Mouse (Mus musculus): ENCODE data around the gene Fam186b. TPM values are rescaled to one million over a fixed set of nuclear protein-coding genes. Genes with fewer than 3 reads are reported as not detected.
"Not testable (repeated sequence)": the region's sequence is repeated elsewhere in the genome, so short reads cannot be mapped to it uniquely, and the experiment has no call there.

Fam186b gene
- total RNA-seq, 2 experiments from 2014 or later: not detected

DNA sequence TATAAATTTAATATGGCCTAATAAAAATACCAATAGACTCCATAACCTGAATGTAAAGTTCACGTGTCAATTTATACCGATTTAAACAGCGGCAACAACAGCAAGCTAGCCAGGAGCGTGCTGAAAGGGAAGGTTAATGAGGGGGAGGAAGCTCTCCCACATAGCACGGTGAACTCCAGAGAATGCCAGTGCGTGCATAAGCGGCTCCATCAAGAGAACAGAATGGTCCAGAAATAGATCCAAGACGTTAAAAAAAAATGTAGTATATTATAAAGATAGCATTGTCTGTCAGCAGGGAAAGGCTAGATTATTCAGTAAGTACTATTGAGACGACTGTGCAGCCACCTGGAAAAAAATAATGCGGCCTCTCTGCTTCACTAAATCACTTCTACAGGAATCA, 33.0 kb downstream of the Fam186b start:
- no peak for DNase-seq (ENCODE audit: low spot score in 2 of 2)

DNA sequence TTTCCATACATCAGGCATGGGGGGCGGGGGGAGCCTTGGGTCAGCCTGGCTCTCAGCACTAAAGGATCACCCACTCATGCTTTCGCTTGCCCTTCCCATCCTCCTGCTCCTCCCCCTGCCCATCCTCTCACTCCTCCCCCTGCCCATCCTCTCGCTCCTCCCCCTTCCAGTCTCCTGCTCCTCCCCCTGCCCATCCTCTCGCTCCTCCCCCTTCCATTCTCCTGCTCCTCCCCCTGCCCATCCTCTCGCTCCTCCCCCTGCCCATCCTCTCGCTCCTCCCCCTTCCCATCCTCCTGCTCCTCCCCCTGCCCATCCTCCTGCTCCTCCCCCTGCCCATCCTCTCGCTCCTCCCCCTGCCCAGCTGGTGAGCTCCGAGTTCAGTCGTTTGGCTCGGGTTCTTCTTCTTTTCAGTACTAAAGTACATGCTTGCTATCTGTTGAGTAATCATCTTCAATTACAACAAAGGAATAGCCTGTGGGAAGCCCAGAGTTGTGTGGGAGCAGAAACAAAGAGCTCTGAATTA, 35.9 kb downstream of the Fam186b start:
- DNase-seq (ENCODE audit: low spot score in 2 of 2): peak; percentile 50 to 71

DNA sequence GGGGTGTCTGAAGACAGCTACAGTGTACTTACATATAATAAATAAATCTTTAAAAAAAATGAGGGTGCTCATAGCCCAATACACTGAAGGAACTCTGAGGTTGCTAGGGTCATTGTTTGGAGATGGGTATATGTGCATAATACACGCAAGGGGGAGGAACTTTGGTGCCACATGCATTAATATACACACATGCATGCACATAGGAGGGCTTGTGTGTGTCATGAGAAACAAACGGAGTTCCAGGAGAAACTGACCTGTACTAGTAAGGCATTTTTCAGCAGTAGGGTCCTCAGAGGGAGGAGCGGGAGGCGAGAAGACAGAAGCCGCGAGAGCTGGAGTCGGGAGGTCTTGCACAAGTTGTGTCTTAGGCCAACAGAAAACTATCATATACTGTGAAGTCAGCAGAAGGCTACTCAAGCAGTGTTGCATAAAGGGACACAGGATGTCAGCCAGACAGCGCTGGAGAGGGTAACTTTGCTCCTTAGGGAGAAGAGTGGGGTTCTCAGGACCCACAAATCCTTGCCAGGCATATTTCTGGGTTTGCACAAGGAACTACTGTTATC, 36.4 kb downstream of the Fam186b start:
- no peak for DNase-seq (ENCODE audit: low spot score in 2 of 2)

DNA sequence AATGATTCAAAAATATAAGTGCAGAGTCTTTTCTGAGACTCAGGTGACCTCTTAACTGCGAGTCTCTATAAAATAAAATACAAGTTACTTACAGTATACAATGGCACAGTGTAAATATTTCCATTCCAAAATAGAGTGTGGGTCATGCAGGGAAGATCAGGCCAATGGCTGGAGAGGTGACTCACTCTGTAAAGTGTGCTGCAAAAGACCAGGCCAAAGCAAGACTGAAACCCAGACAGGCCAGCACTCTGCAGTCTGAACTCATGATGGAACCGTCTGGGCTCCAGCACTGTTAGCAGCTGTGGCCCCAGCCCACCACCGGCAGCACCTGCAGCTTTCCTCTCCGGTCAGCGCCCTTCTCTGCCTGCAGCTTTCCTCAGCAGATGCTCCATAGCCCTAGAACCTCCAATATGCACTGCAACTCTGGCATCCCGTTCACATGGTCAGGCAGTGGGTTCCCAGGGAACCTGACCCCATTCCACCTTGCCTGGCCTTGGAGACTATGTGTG, 40.4 kb downstream of the Fam186b start:
- DNase-seq (ENCODE audit: low spot score in 2 of 2): no peak

DNA sequence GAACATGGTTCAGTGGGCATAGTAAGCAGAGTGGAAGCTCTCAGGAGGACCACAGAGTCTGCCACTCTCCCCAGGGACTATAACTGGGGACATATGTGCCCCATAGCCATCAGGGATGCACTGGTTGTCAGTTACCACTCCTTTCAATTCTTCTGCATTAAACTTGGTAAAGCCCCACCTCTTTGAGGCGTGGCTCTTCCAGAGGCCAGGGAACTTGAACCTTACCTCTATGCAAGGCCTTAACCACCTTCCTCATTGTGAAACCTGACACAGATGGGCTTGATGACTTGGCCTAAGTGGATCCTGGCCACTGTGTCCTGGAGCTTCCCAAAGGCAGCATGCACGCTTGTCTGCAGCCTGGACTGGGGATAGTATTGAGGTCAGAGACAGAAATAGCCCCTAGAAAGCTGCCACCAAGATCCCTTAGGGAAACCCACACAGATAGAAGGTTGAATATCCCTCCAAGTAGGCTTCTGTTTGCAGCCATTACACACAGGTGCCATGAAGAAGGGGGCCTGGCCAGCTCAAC, 41.1 kb downstream of the Fam186b start:
- no peak for DNase-seq (ENCODE audit: low spot score in 2 of 2)

DNA sequence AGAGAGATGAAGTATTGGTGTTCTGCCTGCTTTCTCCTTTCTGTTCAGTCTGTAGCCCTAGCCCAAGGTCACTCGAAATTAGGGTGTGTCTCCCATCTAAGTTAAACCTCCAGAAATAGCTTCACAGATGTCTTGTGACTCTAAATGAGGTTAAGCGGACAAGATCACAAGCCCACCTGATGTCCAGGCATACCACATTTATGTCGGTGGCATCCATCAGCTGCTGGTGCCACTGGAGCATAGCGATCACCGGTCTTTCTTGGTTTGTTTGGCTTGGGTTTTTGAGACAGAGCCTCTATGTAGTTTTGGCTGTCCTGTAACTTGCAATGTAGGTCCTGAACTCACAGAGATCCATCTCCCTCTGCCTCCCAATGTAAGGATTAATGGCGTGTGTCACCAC, 41.9 kb downstream of the Fam186b start:
- no peak for DNase-seq (ENCODE audit: low spot score in 2 of 2)

DNA sequence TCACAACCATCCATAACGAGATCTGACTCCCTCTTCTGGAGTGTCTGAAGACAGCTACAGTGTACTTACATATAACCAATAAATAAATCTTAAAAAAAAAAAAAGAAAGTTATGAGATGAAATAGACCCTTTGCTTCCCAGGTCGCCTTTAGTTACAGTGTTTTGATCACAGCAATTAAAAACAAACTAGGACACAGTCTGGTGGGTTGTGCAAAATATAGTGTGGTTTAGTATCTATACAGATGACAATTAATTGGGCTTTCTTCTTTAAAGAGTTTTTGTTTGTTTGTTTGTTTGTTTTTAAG, 42.6 kb downstream of the Fam186b start:
- not testable (repeated sequence) for DNase-seq (ENCODE audit: low spot score in 2 of 2)

DNA sequence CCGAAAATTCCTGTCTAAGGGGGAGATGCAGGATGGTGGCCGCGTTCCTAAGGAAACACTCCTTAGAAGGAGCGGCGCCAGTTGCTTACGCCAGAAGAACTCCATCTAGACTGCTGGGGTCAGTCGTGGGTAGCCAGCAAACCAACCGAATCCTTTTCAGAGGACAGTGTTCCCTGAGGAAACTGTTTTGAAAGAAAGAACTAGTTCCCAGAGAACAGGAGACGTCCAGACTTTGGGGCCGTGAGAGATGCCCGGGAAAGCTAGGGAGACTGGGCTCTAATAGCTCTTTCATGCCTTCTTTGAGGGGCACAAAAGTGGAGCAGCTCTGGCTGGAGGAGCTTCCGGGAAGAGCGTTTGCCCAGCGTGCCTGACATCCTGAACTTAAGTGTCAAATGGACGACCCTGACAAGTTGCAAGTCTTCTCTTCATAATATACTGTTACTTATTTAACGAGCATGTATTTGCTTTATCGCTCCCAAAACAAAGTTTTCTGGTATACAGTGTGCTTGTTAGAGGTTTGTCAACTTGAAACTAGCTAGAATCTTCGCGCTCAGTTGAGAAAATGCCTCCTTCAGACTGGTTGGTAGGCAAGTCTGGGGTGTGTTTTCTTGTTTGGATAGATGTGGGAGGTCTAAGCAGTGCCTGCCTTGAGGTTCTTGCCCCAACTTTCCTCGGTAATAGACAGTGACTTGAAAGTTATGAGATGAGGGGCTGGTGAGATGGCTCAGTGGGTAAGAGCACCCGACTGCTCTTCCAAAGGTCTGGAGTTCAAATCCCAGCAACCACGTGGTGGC, 43.1 kb downstream of the Fam186b start:
- peak; percentile 52 to 75 for DNase-seq (ENCODE audit: low spot score in 2 of 2)

DNA sequence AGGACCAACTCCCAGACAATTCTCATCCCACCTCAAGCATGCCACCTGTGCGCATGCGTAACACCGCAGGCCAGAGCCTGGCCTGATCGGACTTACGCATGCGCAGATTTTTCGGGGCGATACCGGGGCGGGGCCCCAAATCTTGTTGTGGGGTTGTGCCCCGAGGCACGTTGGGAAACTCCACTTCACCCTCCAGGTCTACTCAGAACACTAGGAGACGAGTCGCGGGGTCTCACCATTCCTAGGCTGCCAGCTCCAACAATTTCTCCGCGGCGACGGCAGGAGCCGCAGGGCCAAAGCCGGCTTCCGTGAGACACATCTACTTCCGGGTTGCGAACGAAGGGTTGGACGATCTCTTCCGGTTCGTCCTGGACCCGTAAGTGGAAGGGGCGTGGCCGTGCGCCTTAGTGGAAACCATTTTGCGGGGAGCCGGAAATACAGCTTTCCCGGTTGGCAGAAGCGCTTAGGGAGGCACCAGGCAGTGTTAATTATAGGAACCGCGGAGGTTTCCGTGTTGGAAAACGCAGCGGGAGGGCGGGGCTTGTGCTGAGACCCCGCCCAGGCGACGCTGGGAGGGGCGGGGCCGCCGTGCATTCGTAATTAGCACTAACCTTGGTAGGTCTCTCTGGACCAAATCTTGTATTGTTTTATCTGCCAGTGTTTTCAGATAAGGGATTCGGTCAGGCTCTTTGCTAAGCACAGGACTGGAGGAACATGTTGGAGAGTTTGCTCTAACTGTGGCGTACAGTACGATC, 43.9 kb downstream of the Fam186b start, which contains the start of gene Mcrs1:
Gene Mcrs1 (minus strand): TSS at position 336 of the 755 bp plus-strand sequence.
- peak; percentile 90 to 97 for DNase-seq (ENCODE audit: low spot score in 2 of 2)

DNA sequence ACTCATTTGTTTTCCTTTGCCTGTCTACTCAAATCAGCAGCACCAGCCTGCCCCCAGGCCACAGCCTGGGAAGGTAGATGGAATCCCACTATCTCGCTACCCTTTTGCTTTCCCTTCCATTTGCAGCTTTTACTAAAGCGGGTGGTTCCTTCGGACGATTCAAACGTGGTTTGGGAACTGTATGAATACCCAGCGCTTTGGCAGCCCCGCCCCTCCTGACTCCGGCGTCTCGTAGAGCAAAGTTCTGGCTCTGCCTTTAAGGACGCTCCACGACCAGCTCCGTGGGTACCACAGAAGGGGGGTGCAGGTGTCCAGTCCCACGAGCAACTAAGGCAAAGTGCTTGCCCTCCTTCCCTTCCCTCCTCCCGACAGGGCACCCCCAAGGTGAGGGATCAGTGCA, 44.6 kb downstream of the Fam186b start:
- DNase-seq (ENCODE audit: low spot score in 2 of 2): not testable (repeated sequence)

DNA sequence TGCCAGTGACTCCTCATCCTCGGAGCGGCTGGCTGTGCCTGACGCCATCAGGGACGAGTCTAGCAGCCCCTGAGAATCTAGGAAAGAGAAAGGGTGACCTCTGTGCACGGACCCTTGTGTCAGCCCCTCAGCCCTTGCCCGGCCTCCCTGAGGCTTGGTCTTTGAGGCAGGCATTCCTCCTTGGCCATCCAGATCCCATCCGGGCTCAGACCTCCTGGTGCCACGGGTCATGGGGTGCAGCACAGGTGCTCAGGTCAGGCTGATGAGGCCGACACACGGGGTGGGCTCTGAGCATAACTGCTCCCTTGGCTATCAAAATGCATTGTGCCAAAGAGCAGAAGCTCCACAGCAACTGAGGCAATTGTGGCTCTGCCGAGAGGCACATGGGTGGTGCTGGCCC, 45.8 kb downstream of the Fam186b start:
- no peak for DNase-seq (ENCODE audit: low spot score in 2 of 2)

DNA sequence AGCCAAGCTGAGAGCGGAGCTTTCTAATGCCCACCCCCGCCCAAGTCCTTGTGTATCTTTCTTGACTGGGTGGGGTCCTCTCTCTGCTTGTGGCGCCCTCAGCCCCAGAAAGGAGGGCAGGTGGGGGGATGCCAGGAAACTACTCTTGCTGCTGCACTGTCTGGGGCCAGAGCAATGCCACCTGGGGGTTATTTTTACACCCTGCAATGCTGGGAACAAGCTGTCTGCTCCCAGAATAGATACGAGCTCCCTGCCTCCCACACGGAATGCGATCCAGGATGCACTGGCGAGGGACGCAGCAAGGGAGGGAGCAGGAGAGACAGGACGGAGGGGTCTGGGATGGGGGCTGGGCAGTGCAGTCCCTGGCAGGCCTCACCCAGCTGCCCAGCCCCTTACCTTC, 46.7 kb downstream of the Fam186b start:
- DNase-seq (ENCODE audit: low spot score in 2 of 2): no peak

DNA sequence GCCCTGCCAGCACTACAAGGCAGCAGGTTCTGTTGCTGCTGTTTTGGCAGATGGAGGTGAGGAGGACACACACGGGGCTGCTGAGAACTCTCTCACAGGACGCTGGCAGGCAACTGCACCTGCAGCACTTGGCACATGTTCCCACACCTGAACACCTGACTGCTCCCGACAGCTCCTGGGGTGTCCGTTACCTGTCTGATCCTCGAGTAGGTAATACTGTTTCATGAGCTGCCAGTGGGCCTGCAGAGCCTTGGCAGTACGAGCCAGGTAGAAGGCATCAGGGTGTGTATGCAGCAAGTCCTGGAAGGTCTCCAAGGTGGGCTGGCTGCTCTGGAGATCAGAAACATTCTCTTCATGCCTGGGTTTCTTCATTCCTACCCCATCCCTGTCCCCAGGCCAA, 49.0 kb downstream of the Fam186b start:
- not testable (repeated sequence) for DNase-seq (ENCODE audit: low spot score in 2 of 2)

DNA sequence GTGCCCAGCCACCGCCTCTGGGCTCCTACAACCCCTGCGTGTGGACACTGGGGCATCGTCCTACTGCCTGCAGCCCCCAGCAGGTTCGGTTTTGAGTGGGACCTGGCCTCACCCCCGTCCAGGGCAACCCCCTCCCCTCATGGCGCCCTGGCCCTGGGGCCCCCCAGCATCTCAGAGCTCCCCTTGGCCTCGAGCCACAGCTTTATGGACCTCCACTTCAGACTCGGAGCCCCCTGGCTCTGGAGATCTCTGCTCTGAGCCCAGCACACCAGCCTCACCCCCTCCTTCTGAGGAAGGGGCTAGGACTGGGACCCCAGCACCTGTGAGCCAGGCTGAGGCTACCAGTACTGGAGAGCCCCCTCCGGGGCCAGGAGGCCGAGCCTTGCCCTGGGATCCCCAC, 53.6 kb downstream of the Fam186b start:
- no peak for DNase-seq (ENCODE audit: low spot score in 2 of 2)

DNA sequence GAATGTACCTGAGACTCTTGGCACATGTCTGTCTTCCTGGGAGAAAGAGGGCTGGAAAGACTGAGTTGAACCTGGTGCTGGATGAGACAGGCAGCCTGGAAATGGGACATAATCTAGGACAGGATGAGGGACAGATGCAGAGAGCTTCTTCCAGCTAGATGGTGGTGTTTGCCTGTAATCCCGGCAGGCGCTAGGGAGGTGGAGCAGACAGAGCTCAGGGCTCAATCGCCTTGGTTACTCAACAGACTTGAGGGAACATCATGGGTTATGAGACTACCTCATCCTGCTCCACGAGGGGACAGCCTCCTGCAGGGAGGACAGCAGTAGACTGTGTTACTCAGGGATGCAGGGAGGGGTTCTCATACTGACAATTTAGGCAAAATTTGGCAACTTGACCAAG, 54.4 kb downstream of the Fam186b start:
- no peak for DNase-seq (ENCODE audit: low spot score in 2 of 2)

DNA sequence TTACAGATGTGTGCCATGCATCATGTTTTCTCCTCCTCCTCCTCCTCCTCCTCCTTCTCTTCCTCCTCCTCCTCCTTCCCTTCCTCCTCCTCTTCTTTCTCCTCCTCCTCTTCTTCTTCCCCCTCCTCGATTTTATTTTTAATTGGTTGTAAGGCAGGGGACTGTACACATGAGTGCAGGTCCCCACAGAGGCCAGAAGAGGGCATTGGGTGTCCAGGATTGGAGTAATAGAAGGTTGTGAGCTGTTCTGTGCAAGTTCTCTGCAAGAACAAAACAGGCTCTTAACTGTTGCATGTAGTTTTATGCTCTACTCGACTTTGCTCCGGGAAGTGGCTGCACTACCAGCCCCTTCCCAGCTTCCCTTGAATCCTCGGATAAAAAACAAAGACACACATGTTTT, 55.6 kb downstream of the Fam186b start:
- DNase-seq (ENCODE audit: low spot score in 2 of 2): no peak

DNA sequence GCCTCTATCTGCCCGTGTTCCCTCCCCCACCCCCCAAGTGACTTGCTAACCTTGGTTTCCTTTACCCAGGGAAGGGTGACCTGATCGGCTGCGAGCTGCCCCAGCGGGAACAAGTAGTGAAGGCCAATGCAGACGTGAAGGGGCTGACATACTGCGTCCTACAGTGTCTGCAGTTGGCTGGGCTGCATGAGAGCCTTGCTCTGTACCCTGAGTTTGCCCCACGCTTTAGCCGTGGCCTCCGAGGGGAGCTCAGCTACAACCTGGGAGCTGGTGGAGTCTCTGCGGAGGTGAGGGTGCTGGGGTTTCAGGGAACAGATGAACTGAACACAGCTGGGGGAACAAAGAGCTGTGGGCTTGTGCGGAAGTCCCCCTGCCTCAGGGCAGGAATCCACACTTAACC, 57.7 kb downstream of the Fam186b start:
- DNase-seq (ENCODE audit: low spot score in 2 of 2): no peak

DNA sequence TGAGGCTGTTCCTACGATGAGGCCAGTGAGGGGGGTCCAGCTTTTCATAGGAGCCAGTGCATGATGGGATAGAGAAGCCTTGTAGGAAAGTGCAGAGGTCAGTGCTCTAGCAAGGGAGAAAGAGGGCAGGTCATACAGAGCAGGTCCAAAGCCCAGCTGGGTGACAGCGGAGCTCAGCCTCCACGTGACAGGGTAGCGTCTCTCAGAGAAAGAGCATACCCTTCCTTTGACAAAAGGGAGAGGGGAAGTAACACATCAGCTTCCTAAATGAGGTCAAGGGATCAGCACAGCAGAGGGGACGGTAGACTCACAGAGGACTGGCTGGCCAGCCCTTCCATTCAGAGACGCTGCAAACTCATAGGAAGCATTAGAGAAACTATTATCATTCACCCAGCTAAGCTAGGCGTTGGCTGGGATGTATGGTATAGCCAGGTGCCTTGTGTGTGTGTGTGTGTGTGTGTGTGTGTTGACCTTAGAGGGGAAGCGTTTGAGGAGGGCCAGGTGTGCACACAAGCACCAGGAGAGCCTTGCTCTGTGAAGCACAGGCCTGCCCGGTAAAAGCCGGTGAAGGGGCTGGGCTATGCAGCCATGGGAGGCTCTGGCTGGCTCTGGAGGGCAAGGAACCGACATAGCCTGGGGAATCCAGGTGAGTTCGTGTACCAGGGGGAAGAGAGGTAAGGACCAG, 61.2 kb downstream of the Fam186b start:
- no peak for DNase-seq (ENCODE audit: low spot score in 2 of 2)

DNA sequence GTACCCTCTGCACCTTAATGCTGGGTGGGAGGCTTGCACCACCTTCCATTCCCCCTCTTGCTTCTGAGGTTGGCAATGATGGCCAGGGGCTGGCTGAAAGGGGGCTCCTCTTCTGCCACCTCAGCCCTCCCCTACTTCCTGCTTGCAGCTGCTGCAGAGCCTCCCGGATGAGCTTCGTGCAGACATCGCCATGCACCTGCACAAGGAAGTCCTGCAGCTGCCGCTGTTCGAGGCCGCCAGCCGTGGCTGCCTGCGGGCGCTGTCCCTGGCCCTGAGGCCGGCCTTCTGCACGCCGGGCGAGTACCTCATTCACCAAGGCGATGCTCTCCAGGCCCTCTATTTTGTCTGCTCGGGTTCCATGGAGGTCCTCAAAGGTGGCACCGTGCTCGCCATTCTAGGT, 62.0 kb downstream of the Fam186b start:
- DNase-seq (ENCODE audit: low spot score in 2 of 2): no peak

DNA sequence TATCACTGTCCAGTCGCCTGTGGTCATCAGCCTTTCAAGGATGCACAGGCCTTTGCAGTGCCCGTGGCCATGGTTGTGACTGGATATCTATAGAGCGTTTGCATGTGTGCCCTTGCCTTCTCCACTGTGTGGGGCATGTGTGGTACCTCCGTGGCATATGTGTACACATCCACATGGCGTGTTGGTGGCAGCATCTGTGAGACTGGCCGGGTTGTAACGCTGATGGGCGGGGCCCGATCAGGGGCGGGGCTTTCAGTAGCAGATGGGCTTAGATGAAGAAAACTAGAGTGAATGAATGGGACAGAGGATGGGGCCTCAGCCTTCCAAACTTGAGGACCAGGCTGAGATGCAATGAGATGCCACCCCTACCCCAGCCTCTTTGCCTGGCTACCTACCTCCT, 63.7 kb downstream of the Fam186b start:
- no peak for DNase-seq (ENCODE audit: low spot score in 2 of 2)

DNA sequence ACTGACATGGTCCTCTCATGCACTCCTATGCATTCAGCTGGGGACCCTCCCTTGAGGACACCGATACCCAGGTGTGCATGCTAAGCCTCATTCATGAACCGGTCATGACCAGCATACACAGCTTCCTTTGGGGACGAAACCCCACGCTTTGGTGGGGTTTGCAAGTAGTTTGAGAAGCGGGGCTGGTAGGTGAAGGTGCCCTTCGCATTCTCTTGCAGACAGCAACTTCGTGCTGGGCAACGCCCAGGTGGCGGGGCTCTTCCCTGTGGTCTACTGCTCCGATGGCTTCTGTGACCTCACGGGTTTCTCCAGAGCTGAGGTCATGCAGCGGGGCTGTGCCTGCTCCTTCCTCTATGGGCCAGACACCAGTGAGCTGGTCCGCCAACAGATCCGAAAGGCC, 69.6 kb downstream of the Fam186b start:
- no peak for DNase-seq (ENCODE audit: low spot score in 2 of 2)
